Mouse (Mus musculus) MEL (cell line): ENCODE measurements around the gene Glod4. TPM values are rescaled to one million over a fixed set of nuclear protein-coding genes. Genes with fewer than 3 reads are reported as not detected.

Experiments used
- DNase-seq: peaks from one replicate; pipeline ENCODE4 v3.0.0; 2011; ENCODE audit warnings: low read depth, low spot score
- H3K27ac ChIP-seq: 2 replicates; pipeline ENCODE4 v1.5.1; 2012; ENCODE audit warnings: low read depth, mild to moderate bottlenecking, control low read depth, low read length, moderate library complexity; ENCODE audit not compliant: control insufficient read depth
- H3K27me3 ChIP-seq, 2 experiments: fragments of 150-350 bp in 1 of 2; sonication (generic) in 1 of 2; 2 replicates each; pipeline ENCODE4 v1.6.1; 2012; ENCODE audit warnings: low read length in 2 of 2, mild to moderate bottlenecking in 2 of 2, improper control_type of control experiment in 1 of 2, moderate library complexity in 1 of 2; ENCODE audit not compliant: insufficient read depth in 2 of 2, control insufficient read depth in 1 of 2
- H3K36me3 ChIP-seq, 2 experiments: 2 replicates each; pipeline ENCODE4 v1.6.1; 2012 to 2014; ENCODE audit warnings: low read length in 2 of 2, improper control_type of control experiment in 1 of 2, inconsistent platforms in 1 of 2, mild to moderate bottlenecking in 1 of 2; ENCODE audit not compliant: insufficient read depth in 2 of 2, control insufficient read depth in 1 of 2
- H3K4me1 ChIP-seq, 2 experiments: fragments of 150-350 bp in 1 of 2; sonication (generic) in 1 of 2; 2 replicates each; pipeline ENCODE4 v1.6.1; 2012; ENCODE audit warnings: low read length in 2 of 2, improper control_type of control experiment in 1 of 2, mild to moderate bottlenecking in 1 of 2; ENCODE audit not compliant: insufficient read depth in 2 of 2, control insufficient read depth in 1 of 2
- H3K4me3 ChIP-seq, 2 experiments: fragments of 150-350 bp in 1 of 2; sonication (generic) in 1 of 2; 2 replicates each; pipeline ENCODE4 v1.5.1; 2012; ENCODE audit warnings: low read depth in 2 of 2, low read length in 2 of 2, mild to moderate bottlenecking in 2 of 2, moderate library complexity in 2 of 2, control low read depth in 1 of 2, improper control_type of control experiment in 1 of 2; ENCODE audit not compliant: control insufficient read depth in 1 of 2, insufficient read depth in 1 of 2
- H3K79me2 ChIP-seq: 2 replicates; pipeline ENCODE4 v1.6.1; 2012; ENCODE audit warnings: mild to moderate bottlenecking, low read length, moderate library complexity; ENCODE audit not compliant: control insufficient read depth, poor library complexity, insufficient read depth
- H3K9ac ChIP-seq: 2 replicates; pipeline ENCODE4 v1.6.1; 2012; ENCODE audit warnings: low read depth, mild to moderate bottlenecking, control low read depth, low read length, moderate library complexity; ENCODE audit not compliant: control insufficient read depth, poor library complexity, severe bottlenecking
- H3K9me3 ChIP-seq: fragments of 150-350 bp; sonication (generic); replicated peaks from 2 replicates; pipeline ENCODE4 v1.6.1; 2012; ENCODE audit warnings: mild to moderate bottlenecking, low read length, improper control_type of control experiment, moderate library complexity; ENCODE audit not compliant: insufficient read depth
- BHLHE40 ChIP-seq: IDR thresholded peaks from 2 replicates; pipeline ENCODE4 v1.6.1; 2012; ENCODE audit warnings: low read depth, mild to moderate bottlenecking, inconsistent platforms, low read length, improper control_type of control experiment, borderline replicate concordance
- CHD1 ChIP-seq: IDR thresholded peaks from 2 replicates; pipeline ENCODE4 v1.6.1; 2012; ENCODE audit warnings: low read depth, mild to moderate bottlenecking, inconsistent platforms, low read length, improper control_type of control experiment
- CHD2 ChIP-seq: IDR thresholded peaks from 2 replicates; pipeline ENCODE4 v1.6.1; 2011; ENCODE audit warnings: low read length, improper control_type of control experiment
- CTCF ChIP-seq, 3 experiments: IDR thresholded peaks in 2 of 3; conservative IDR thresholded peaks in 1 of 3; 2 replicates each; pipeline ENCODE4 v1.5.1; 2011 to 2012; ENCODE audit warnings: low read length in 3 of 3, low read depth in 2 of 3, mild to moderate bottlenecking in 2 of 3, improper control_type of control experiment in 1 of 3, inconsistent platforms in 1 of 3, mixed read lengths in 1 of 3, moderate library complexity in 1 of 3; ENCODE audit not compliant: control insufficient read depth in 1 of 3, insufficient read depth in 1 of 3, poor library complexity in 1 of 3, severe bottlenecking in 1 of 3
- ELF1 ChIP-seq: IDR thresholded peaks from 2 replicates; pipeline ENCODE4 v1.6.1; 2014; ENCODE audit warnings: low read depth, mild to moderate bottlenecking, inconsistent platforms, low read length, improper control_type of control experiment, moderate library complexity
- EP300 ChIP-seq, 2 experiments: IDR thresholded peaks; 2 replicates each; pipeline ENCODE4 v1.6.1; 2011; ENCODE audit warnings: improper control_type of control experiment in 2 of 2, low read length in 2 of 2, low read depth in 1 of 2, mild to moderate bottlenecking in 1 of 2
- ETS1 ChIP-seq: IDR thresholded peaks from 2 replicates; pipeline ENCODE4 v1.6.1; 2012; ENCODE audit warnings: low read depth, mild to moderate bottlenecking, inconsistent platforms, low read length, improper control_type of control experiment, moderate library complexity
- GABPA ChIP-seq: IDR thresholded peaks from 2 replicates; pipeline ENCODE4 v1.6.1; 2012; ENCODE audit warnings: low read depth, mild to moderate bottlenecking, inconsistent platforms, low read length, improper control_type of control experiment, moderate library complexity
- HCFC1 ChIP-seq: IDR thresholded peaks from 2 replicates; pipeline ENCODE4 v1.6.1; 2012; ENCODE audit warnings: low read depth, mild to moderate bottlenecking, inconsistent platforms, low read length, improper control_type of control experiment, moderate library complexity
- KAT2A ChIP-seq: conservative IDR thresholded peaks from 2 replicates; pipeline ENCODE4 v1.6.1; 2012; ENCODE audit warnings: low read depth, low read length, improper control_type of control experiment, inconsistent platforms
- MAFK ChIP-seq: IDR thresholded peaks from 2 replicates; pipeline ENCODE4 v1.6.1; 2011; ENCODE audit warnings: low read depth, mild to moderate bottlenecking, low read length, improper control_type of control experiment, borderline replicate concordance
- MAX ChIP-seq: IDR thresholded peaks from 2 replicates; pipeline ENCODE4 v1.6.1; 2011; ENCODE audit warnings: low read length, improper control_type of control experiment
- MAZ ChIP-seq: IDR thresholded peaks from 2 replicates; pipeline ENCODE4 v1.6.1; 2012; ENCODE audit warnings: low read depth, mild to moderate bottlenecking, inconsistent platforms, low read length, improper control_type of control experiment
- MXI1 ChIP-seq: IDR thresholded peaks from 2 replicates; pipeline ENCODE4 v1.6.1; 2011; ENCODE audit warnings: mild to moderate bottlenecking, low read depth, low read length, improper control_type of control experiment
- MYB ChIP-seq: IDR thresholded peaks from 2 replicates; pipeline ENCODE4 v1.6.1; 2011; ENCODE audit warnings: mild to moderate bottlenecking, low read depth, low read length, improper control_type of control experiment
- NELFE ChIP-seq: IDR thresholded peaks from 2 replicates; pipeline ENCODE4 v1.6.1; 2011; ENCODE audit warnings: low read depth, low read length, improper control_type of control experiment
- NRF1 ChIP-seq: IDR thresholded peaks from 2 replicates; pipeline ENCODE4 v1.6.1; 2014; ENCODE audit warnings: low read depth, mild to moderate bottlenecking, inconsistent platforms, low read length, improper control_type of control experiment, moderate library complexity; ENCODE audit not compliant: poor library complexity, insufficient read depth, severe bottlenecking
- POLR2AphosphoS2 ChIP-seq: IDR thresholded peaks from 2 replicates; pipeline ENCODE4 v1.6.1; 2011; ENCODE audit warnings: low read length, improper control_type of control experiment
- RAD21 ChIP-seq: IDR thresholded peaks from 2 replicates; pipeline ENCODE4 v1.6.1; 2011; ENCODE audit warnings: mild to moderate bottlenecking, low read depth, low read length, improper control_type of control experiment
- RCOR1 ChIP-seq: IDR thresholded peaks from 2 replicates; pipeline ENCODE4 v1.6.1; 2012; ENCODE audit warnings: low read depth, mild to moderate bottlenecking, inconsistent platforms, low read length, improper control_type of control experiment
- SIN3A ChIP-seq: IDR thresholded peaks from 2 replicates; pipeline ENCODE4 v1.6.1; 2012; ENCODE audit warnings: low read length, improper control_type of control experiment, inconsistent platforms
- SMC3 ChIP-seq: IDR thresholded peaks from 2 replicates; pipeline ENCODE4 v1.6.1; 2011; ENCODE audit warnings: low read depth, low read length, improper control_type of control experiment
- TAL1 ChIP-seq: IDR thresholded peaks from 2 replicates; pipeline ENCODE4 v1.6.1; 2012; ENCODE audit warnings: mild to moderate bottlenecking, inconsistent platforms, low read length, moderate library complexity, mixed read lengths
- TBP ChIP-seq: IDR thresholded peaks from 2 replicates; pipeline ENCODE4 v1.8.0; 2011; ENCODE audit warnings: low read depth, low read length, improper control_type of control experiment
- TCF12 ChIP-seq: IDR thresholded peaks from 2 replicates; pipeline ENCODE4 v1.6.1; 2014; ENCODE audit warnings: low read depth, mild to moderate bottlenecking, inconsistent platforms, low read length, improper control_type of control experiment, moderate library complexity
- UBTF ChIP-seq: IDR thresholded peaks from 2 replicates; pipeline ENCODE4 v1.6.1; 2012; ENCODE audit warnings: low read depth, mild to moderate bottlenecking, inconsistent platforms, low read length, improper control_type of control experiment, moderate library complexity, borderline replicate concordance; ENCODE audit not compliant: insufficient read depth
- ZC3H11A ChIP-seq: IDR thresholded peaks from 2 replicates; pipeline ENCODE4 v1.6.1; 2012; ENCODE audit warnings: low read depth, mild to moderate bottlenecking, inconsistent platforms, low read length, improper control_type of control experiment
- ZNF384 ChIP-seq: IDR thresholded peaks from 2 replicates; pipeline ENCODE4 v1.6.1; 2012; ENCODE audit warnings: low read depth, mild to moderate bottlenecking, inconsistent platforms, low read length, improper control_type of control experiment
- polyA plus RNA-seq, 2 experiments: library from polyadenylated mRNA; stranded (reverse) in 1 of 2; unstranded in 1 of 2; fragments of >175 nt in 1 of 2; fragments of >200 nt in 1 of 2; gene quantifications; 2 replicates each; pipeline versions ENCODE4 v1.2.1 to v1.2.4; 2012; ENCODE audit warnings: low replicate concordance in 2 of 2, low read depth in 1 of 2; ENCODE audit not compliant: insufficient read length in 2 of 2, insufficient read depth in 1 of 2, missing spikeins in 1 of 2
- total RNA-seq: library from RNA; depleted of rRNA; stranded (reverse); fragments of 300-350 nt; gene quantifications from 2 replicates; pipeline ENCODE4 v1.2.3, GENCODE M21; 2012

Gene Glod4
- total and polyA plus RNA-seq, 3 experiments, result 63.9 to 139 TPM; not detected in 1

DNA sequence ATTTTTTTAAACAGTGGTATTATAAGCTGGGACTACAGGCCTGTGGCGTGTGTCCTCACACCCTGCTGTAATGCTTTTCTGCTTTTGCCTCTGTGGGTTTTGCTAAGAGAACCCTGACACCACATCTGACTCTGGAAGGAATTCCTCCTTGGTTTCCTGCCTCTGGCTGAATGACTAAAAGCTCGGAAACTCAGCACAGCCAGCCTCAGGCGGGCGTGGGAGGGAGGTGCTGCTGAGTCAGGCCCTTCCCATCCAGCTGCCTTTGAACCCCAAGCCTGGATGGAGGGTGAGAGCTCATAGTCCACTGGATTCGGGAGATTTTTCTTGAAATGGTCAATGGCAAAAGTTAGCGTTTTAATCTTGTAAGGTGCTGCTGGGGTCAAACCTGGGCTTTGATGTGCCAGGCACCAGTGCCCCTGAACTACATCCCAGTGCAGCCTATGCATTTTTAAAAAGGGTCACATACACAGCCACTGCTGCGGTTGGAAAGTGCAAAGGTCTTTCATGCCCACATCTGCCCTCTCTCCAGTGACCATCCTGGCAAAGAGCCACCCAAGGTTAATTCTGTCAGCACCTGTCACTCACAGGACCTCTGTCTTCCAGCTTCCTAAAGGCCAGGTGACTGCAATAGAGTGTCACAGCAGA lies 42.0 kb upstream of the Glod4 start:
- Histone ChIP-seq H3K27ac (no peak overlapping the region), H3K4me1 (no peaks in the 10 kb centered on the region)

GRCm38 (mm10) chr11:76283841-76284240 lies 40.3 kb upstream of the Glod4 start:
- Histone ChIP-seq H3K36me3 (no peaks in the 10 kb centered on the region), H3K27ac (no peak overlapping the region), H3K9me3 (no peaks in the 10 kb centered on the region), H3K79me2 (no peaks in the 10 kb centered on the region), H3K27me3 (no peaks in the 10 kb centered on the region), H3K4me1 (no peaks in the 10 kb centered on the region), H3K9ac (no peak overlapping the region), H3K4me3 (no peak overlapping the region)
- no peak for DNase-seq
- no peak for TF ChIP-seq RCOR1
- no peak for TF ChIP-seq MAX
- no peak for TF ChIP-seq TCF12
- TF ChIP-seq ELF1, result no peak
- no peak for TF ChIP-seq MYB
- TF ChIP-seq SMC3, result no peak
- TF ChIP-seq MAZ, result no peak
- no peak for TF ChIP-seq NELFE
- TF ChIP-seq GABPA, result no peak
- no peak for TF ChIP-seq MAFK
- no peak for TF ChIP-seq EP300 (IDR thresholded peaks at IDR 0.05; ENCODE audit: low read depth in 1 of 2, low read length in 2 of 2)
- no peak for TF ChIP-seq TAL1
- no peak for TF ChIP-seq NRF1
- no peak for TF ChIP-seq CHD2
- no peak for TF ChIP-seq KAT2A
- no peak for TF ChIP-seq TBP
- no peak for TF ChIP-seq UBTF
- TF ChIP-seq MXI1, result no peak
- TF ChIP-seq HCFC1, result no peak

More for the DNA sequence above, 42.0 kb upstream of the Glod4 start:
- Histone ChIP-seq H3K4me3 (no peak overlapping the region), H3K9ac (no peak overlapping the region), H3K36me3 (no peaks in the 10 kb centered on the region), H3K9me3 (no peaks in the 10 kb centered on the region), H3K79me2 (no peaks in the 10 kb centered on the region), H3K27me3 (no peaks in the 10 kb centered on the region)
- DNase-seq, result no peak
- TF ChIP-seq TBP (no peak), MAFK (no peak), RAD21 (no peak), ETS1 (no peak), HCFC1 (no peak), TAL1 (no peak), POLR2AphosphoS2 (no peak), CTCF (IDR thresholded peaks at IDR 0.05 in 2 of 3, conservative IDR thresholded peaks at IDR 0.05 in 1 of 3; ENCODE audit: control insufficient read depth in 1 of 3, insufficient read depth in 1 of 3, low read depth in 2 of 3, low read length in 3 of 3, poor library complexity in 1 of 3, severe bottlenecking in 1 of 3) (no peak), EP300 (IDR thresholded peaks at IDR 0.05; ENCODE audit: low read depth in 1 of 2, low read length in 2 of 2) (no peak), BHLHE40 (no peak), CHD1 (no peak), ZNF384 (no peak), KAT2A (no peak), NRF1 (no peak), SIN3A (no peak), ZC3H11A (no peak), UBTF (no peak), MYB (no peak)
